Mouse (Mus musculus) layer of hippocampus, adult 11-12 months (tissue): ENCODE data around the gene Vac14.

Source experiments
- DNase-seq: peaks from one replicate; pipeline ENCODE4 v3.0.0; 2022; ENCODE audit warnings: low spot score

Vac14 gene

DNA sequence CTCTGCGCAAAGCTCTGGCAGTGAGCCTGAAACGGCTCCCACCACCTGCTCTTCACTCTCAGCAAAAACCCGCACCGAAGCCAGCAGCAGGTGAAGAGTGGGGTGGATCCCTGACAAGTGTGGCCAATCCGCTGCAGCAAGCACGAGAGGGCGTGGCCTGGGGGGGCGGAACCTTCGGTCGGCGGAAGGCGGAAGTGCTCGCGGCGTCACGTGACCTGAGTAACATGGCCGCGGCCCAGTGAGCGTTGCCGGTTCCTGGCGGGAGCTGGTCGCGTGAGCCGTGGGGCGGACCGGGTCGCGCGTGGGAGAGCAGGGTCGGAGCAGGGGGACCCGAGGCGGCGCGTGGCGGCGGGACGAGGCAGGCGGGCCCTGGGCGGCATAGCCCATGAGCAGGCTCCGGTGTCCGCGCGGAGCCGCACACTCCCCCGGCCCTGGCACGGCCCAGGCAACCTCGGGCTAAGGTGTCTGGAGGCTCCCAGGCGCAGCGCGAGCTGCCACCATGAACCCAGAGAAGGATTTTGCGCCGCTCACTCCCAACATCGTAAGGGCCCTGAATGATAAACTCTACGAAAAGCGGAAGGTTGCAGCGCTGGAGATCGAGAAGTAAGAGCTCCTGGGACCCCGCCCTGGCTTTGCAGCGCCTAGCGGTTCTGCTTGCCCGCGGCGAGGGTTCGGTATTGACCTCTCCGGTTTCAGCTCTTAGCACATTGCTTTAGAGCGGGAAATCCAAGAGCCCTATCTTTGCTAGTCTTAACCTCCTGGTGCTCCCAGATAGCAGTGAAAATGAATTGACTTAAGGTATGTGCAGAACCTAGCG lies at the start of gene Vac14:
Vac14 (plus strand) TSS at position 195 of the 817 bp plus-strand sequence.
- DNase-seq: peak; percentile 97

DNA sequence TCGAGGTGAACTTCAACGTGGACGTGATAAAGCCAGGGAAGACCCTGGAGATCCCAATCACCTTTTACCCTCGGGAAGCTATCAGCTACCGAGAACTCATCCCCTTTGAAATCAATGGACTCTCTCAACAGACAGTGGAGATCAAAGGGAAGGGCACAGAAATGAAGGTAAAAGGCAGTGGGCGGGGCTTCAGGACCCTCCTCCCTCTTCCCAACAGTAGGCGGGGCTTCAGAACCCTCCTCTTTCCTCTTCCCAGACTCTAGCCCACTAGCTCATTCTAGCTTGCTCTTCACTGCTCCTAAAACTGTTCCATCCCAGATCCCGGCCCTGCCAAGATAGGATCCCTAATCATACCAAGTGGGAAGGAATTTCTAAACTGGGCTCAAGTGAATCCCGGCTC lies 25.7 kb upstream of the Vac14 start:
- no peak for DNase-seq

DNA sequence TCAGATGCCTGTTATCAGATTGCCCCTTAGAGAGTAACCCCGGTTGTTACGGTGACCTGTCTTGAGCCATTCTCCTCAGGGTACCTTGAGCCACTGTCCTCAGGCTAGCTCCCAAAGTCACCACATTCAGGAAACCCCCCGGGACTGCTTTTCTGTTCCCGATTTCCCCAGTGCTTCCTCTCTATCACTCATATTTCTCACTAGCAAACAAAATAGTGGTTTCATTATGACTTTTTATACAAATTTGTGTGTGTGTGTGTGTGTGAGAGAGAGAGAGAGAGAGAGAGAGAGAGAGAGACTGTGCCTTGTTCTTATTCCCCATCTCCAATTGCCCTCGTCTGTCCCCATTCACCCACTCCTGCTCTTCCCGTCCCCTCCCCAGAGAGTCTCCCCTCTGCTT lies 24.2 kb upstream of the Vac14 start:
- no peak for DNase-seq

DNA sequence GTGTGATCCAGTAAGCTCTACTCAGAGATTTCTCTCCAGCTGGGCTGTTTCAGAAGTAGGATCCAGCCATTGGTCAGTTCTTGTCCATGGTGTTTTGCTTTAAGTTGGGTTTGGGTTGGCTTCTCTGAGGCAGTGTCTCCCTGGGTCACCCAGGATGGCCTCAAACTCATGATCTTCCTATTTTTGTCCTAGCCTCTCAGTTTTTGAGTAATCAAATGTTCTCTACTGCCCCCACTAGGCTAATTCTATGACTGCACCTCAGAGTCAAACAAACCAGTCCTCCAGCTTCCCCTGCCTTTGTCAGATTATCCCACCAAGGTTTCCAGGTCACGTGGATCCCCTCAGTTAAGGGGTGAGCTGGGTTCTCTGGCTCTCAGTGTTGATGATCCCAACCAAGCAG lies 13.8 kb upstream of the Vac14 start:
- DNase-seq: peak; percentile 62

DNA sequence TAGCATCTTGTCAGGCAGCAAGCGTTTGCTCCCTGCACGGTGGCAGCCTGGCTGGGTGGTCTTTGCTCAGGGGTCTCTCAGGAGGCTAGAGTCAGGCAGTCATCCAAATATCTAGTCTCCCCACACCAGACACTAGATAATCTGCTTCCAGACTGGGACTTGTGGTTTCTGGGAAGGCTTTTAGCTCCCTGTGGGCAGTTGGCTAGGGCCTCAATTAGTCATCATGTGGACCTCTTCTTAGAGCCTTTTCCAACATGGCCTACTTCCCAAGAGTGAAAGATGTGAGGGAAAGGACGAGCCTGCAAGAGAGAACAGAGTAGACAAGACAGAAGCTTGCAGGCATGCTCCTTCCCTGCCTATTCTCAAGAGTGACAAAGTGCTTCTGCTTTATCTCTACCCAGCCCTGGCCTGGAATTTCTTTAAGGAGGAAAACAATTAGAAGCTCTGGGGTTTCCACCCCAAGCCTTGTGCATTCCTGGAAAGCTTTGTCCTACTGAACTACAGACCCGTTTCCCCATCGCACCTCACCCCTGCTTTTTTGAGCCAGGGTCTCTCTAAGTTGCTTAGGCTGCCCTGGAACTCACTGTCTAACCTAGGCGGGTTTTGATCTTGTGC lies 12.9 kb upstream of the Vac14 start:
- DNase-seq: no peak

DNA sequence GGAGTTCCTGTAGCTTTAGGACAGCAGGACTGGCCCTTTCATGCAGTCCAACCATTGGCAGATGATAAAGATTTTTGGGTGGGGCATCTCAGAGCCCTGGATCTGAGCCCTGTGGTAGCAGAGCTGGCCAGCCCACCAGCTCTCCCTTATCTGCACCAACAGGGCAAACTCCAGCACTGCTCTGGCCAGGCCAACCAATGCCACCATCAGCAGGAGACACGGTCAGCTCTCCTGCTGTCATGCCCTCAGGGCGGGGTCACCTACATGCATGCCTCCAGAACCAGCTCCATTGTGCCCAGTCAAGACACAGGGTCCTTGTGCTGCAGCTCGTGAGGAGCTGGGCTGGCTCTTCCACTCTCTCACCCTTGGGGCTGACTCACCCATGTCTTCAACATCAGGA lies 2.7 kb upstream of the Vac14 start:
- DNase-seq: no peak

DNA sequence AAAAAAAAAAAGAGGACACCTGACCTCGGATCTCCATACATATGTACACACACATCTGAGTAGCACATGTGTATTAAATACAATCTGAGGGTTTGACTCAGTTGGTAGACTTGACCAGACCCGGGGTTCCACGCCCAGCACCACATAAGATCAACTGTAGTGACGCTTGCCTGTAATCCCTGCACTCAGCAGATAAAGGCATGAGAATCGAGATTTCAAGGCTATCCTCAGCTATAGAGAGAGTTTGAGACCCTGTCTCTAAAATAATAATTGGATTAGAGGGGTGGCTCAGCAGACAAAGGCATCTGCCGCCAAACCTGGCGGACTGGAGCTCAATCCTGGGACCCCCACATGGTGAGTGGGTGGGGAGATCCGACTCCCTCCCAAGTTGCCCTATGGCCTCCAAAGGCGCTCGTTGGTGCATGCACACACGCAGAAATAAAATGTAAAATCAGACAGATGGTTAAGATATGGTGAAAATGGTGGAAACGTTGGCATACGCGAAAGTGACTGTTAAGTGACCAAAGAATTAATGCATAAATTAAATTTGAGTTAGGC lies 505 bp upstream of the Vac14 start:
- no peak for DNase-seq

DNA sequence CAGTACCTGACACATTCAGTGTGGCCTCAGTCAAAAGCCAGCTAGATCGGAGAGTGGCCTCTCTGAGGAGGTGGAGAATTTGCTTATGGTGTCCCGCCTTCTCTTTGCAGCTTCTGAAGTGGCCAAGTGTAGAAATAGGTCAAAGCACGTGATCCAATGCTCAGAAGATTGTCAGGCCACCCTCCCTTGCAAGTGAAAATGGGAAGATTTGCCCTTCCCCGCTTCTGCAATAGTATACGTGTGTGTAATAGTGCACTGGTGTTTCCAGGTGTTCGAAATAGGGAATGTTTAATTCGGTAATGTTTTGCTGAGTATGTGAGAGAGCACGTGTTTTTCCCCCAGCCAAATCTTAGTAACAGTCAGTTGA lies 806 bp downstream of the Vac14 start:
- DNase-seq: no peak

DNA sequence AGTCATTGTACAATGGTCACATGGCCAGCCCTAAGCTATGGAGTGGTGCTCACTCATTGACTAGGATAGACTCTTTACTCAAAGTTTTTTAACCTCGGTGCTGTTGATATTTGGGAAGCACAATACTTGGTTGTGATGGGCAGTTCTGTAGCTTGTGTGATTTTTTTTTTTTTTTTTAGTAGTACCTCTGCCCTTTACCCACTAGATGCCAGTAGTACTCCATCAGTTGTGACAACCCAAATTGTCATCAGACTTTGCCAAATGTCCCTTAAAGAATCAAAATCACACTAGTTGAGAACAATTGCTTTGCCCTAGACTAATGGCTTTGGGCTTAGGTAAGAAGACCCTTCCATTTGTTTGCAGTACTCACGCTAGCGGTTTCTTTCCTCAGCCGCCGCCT lies 1.5 kb downstream of the Vac14 start:
- DNase-seq: no peak

DNA sequence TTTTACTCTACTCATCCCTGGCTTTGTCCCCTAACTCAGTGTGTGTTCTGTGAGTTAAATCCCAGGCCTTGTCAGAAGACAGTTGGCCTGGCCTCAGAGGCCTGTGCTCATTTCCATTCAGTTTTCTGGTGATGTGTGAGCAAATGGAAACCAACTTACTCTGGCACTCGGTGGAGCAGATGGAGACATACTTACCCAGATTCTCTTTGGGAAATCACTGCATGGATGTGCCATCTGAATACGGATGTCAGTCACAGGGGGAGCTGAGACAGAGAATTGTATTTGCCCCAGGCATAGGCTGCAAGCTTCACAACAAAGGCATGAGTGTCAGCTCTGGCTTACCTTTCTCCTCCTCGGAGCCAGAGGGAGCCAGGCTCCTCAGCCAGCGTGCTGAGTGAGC lies 8.0 kb downstream of the Vac14 start:
- DNase-seq: no peak

DNA sequence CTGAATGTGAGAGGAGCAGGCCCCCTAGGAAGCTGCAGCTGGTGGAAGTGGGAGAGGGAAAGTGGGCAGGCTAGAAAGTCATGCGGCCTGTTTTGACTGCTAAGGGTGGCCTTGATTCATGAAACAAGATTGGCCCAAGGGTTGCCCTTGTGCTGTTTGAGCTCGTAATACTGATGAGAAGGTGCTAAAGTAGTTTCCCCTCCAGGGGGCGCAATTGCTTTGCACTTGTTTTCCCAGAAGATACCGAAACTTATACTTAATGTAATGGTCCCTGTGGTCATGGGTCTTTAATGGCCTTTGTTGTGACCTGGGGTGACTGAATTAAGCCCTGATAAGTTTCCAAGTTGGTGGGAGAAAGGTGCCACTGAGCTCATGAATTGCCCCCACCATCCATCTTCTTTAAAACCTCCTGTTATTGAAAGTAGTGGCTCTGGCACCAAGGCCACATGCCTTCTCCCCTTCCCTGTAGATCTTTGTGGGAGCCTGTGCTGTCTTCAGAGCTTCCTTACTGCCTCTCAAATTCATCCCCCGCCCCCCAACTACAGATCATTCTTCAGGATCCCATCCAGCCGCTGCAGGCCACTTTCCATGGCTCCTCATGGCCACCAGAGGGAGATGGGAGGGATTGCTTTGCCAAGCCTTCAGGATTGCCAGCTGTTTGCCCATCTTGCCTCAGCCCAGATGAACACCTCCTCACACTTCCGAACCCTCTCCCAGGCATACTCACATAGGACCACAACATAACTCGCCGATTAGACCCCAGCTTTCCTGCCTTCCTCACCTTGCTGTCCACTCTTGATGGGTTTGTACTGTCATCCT lies 11.1 kb downstream of the Vac14 start:
- peak; percentile 74 for DNase-seq

DNA sequence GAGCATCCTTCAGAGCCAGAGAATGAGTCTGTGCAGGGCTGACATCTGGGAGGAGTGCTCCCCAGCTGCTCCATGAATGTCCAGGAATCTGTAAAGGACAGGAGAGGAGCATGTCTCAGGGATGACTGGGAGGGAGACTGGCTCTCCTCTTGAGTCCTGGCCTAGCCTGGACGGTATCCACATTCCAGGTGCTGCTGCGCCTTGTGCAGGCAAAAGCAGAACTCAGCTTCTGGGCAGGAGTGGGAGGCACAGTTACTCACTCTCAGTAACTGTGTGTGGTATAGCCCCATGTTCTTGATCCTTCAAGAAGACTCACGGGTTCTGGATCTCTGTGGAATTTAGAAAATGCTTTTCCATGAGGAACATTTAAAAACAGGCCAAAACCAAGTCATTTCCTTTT lies 11.7 kb downstream of the Vac14 start:
- DNase-seq: no peak

DNA sequence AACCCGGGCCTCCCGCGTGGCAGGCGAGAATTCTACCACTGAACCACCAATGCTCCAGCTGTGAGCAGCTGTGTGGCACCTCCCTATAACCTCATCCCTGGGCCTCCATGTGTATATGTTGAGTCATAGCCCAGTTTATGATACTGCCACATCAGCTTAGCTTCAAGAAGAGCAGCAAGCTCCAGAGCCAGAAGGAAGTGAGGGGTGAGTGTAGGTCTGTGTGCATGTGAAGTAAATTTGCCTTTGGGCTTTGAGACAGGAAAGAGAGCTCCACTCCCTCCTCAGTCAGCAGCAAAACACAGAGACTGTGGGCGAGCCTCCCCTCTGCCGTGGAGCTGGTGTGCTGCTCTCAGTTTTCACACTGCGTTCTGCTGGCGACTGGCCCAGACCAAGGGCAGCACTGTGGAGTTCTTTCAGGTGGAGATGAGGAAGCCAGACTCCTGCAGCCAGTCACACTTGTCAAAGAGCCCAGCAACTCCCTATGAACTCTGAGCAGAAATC lies 12.2 kb downstream of the Vac14 start:
- DNase-seq: peak; percentile 48

DNA sequence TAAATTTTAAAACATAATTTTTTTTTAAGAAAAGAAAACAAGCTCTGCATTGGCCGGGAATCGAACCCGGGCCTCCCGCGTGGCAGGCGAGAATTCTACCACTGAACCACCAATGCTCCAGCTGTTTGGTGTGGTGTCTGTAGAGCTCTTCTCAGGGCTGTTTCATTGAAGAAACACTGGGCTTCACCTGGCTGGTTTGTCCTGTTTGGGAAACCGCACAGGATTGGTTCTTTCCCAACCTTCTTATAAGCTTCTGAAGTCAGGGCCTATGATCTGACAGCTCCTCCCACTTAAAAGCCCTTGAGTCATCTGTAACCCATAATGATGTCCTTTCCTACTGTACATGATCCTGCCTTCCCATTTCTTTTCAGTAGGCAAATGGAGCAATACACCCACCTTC lies 12.8 kb downstream of the Vac14 start:
- no peak for DNase-seq

DNA sequence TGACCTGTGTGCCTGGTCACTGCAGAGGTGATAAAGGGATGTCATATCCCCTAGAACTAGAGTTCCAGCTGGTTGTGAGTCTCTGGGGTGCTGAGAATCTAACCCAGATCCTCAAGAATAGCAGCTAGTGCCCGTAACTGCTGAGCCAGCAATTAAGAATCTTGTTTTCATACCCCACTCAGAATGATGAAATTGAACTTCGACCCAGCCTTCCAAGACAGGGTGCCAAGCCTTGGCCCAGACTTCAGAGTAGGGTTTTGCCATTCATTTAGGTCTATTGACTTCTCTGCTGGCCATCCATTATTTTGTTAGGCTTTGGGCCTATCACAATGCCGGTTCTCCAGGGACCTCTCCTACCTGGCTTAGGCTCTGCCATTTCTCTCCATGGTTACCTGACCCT lies 15.4 kb downstream of the Vac14 start:
- DNase-seq: no peak

DNA sequence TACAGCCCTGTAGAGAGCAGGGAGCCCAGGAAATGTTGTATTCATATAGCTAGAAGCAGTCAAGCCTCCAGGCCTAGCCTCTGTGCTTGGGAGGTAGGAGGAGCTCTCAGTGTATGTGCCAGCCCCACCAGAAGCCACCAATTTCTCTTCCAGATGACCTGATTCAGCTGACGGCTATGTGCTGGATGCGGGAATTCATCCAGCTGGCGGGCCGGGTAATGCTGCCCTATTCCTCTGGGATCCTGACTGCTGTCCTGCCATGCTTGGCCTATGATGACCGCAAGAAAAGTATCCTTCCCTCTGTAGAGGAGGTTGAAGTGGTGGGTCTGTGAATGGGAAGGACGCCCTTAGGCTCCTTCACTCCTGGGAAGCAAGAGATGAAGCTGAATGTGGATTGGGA lies 17.8 kb downstream of the Vac14 start:
- DNase-seq: no peak

DNA sequence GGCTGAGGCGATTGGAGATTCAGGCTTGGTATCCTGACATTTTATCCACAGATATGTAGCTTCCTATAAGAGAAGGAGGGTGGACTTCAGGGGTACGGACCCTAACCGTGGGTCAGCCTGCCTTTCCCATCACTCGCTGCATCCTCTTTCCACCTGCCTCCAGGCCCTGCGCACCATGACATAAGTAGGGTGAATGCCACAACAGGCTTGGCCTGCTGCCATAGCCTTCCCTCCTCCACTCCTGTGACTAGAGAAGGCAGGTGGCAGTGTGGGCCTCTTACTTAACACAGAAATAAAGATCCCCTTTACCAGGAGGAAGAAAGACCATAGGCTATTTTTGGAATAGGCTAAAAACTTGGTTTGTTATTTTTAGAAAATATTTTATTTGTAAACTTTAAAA lies 23.9 kb downstream of the Vac14 start:
- no peak for DNase-seq

DNA sequence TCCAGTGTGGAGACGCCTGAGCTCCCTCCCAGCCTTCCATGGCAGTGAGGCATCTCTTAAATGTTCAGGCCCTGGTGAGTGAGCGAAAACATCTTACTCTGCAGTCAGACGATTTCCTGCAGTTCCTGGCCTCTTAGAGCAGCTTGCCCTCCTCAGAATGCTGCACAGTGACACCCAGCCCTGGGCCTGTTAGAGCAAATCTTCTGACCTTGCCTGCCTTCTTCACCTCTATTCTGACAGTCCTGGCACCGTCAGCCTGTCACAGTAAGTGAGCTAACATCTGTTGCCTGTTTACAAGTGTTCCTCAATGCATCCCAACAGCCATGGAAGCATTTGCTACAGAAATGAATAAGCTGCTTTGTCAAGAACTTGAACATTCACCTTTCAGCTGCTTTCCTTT lies 24.8 kb downstream of the Vac14 start:
- no peak for DNase-seq

DNA sequence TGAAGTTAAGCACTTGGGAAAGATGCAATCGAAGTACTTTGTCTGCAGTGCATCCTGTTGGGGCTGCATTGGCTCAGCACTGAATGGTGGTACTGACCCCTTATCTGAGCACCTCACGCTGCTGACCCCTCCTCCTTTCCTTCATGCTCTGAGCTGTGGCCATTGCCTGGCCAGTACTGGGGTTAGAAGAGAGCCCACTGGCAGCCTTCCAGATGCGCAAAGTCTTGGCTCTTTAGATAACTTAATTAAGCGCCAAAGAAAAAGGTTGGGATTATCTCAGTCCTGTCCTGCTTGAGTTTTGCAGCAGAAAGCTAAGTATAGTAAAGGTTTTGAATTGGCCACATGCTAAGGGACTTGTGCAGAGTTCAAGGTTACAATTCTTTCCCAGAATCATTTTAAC lies 26.0 kb downstream of the Vac14 start:
- DNase-seq: no peak

DNA sequence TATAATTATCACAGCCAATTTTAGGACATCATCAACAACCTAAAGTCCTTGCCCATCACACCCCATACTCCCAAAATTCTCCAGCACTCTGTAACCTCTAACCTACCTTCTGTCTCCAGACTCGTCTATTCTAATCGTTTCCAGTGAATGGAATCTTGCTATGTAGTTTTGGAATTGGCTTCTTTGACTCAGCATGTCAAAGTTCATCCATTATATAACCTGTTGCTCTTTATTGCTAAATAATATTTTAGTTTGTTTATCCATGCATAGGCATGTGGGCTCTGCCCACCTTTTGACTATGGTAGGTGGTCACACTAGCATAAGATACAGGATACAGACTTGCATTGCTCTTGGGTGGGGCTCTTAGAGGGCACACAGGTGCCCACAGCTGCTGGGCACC lies 26.5 kb downstream of the Vac14 start:
- DNase-seq: no peak

DNA sequence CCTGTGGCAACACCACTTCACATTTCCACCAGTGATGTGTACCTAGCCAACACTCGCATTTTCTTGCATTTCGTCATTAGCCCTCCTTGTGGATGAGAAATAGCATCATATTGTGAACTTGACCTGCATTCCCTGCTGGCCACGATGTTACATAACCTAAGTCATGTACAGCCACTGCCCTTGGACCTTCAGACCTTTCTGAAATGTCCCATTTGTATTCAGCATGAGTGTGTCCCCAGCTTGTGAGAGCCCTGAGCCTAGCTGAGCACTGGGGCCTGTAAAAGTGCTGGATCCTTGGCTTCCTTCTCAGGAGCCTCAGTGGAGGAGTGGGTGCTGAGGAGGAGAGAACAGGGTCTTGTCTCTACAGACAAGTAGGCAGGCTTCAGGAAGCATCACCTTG lies 27.0 kb downstream of the Vac14 start:
- DNase-seq: no peak

DNA sequence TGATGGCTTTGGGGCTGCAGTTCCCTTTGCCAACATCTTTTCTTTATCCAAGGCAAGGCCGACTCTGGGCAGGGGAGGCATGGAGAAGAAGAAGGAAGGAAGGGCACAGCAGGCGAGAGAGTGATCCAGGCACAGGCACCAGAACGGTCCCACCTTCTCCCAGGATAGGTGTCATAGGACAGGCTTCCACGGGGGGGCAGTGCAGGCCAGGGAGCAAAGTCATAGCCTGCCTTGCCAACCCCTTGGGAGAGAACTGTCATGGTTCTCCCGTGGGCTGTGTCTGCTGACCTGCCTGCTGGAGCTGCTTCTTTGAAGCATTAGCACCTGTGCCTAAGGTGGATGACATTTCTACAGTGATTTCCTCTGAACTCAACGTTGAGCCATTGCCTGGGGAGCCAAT lies 27.7 kb downstream of the Vac14 start:
- peak; percentile 72 for DNase-seq

DNA sequence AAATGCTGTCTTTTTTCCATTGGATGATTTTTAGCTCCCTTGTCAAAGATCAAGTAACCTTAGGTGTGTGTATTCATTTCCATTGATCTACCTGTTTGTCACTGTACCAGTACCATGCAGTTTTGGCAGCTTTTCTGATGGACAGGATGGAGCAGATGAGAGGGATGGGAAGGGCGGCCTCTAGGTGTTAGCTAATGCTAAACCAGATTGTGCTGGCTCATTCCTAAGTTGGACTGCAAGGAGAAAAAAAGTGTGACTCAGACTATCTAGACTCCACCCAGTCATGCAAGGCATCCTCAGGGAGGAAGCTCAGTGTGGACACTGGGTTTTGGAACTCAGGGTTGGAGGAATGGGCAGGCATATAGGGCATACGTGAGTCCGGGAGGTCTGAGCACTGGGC lies 30.2 kb downstream of the Vac14 start:
- no peak for DNase-seq
